Mouse (Mus musculus) thymus, adult 2 months (tissue): ENCODE results near the gene Rhpn2.

ENCODE experiments used
- CTCF ChIP-seq: fragments of 200-500 bp; IDR thresholded peaks from 2 replicates; pipeline ENCODE4 v1.5.1; 2012; ENCODE audit warnings: mild to moderate bottlenecking, control low read depth, low read length, moderate library complexity, borderline replicate concordance; ENCODE audit not compliant: control insufficient read depth, poor library complexity, insufficient read depth; ENCODE audit errors: extremely low read depth
- POLR2A ChIP-seq: fragments of 200-500 bp; IDR thresholded peaks from 2 replicates; pipeline ENCODE4 v1.6.1; 2012; ENCODE audit warnings: mild to moderate bottlenecking, low read length, control low read depth, moderate library complexity; ENCODE audit not compliant: control insufficient read depth, poor library complexity, insufficient read depth; ENCODE audit errors: extremely low read depth

DNA sequence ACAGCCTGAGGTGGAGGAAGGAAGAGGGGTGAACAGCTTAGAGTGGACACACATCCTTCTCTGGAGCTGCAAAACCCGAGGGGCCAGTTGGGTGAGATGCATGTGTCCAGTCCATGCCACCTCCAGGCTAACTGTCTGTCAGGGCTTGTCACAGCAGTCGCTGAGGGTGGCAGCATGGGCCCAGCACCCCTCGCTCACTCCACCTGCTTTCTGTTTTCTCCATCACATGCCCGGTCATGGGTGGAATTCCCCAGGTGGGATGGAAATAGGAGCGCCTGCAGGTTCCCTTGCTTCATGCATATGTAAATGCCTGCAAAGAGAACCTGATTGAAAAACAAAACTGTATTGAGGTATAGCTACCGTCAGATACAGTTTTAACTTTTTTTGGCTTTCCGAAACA lies 40.3 kb downstream of the Rhpn2 start:
- TF ChIP-seq CTCF (no peak), POLR2A (no peak)
